Mouse (Mus musculus): ENCODE measurements around the gene Gm9046. TPM values are rescaled to one million over a fixed set of nuclear protein-coding genes. Genes with fewer than 3 reads are reported as not detected.

The Gm9046 gene
- polyA plus RNA-seq (2015; fragmentation: Nextera tagmentation; extraction: Ambion mirVana), result not detected in 2 replicates

DNA sequence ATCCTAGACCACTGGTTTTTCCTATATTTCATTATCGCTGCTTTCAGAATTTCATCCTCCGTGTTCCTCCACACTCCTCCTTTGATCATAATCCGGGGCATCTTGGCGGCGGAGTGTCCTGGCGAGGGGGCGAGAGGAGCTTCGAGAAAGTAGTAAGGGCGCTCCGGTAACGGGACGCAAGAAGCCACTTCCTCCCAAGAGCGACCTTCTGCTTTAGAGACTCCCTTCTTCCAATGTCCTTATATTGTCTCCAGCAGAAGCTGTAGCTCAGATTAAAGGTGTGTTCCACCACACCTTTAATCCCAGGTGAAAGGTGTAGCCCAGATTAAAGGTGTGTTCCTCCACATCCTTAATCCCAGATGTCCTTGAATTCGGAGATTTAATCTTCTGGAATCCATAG, at the start of gene Gm9046:
Gene Gm9046 (minus strand): TSS at position 101 of the 400 bp plus-strand sequence.

DNA sequence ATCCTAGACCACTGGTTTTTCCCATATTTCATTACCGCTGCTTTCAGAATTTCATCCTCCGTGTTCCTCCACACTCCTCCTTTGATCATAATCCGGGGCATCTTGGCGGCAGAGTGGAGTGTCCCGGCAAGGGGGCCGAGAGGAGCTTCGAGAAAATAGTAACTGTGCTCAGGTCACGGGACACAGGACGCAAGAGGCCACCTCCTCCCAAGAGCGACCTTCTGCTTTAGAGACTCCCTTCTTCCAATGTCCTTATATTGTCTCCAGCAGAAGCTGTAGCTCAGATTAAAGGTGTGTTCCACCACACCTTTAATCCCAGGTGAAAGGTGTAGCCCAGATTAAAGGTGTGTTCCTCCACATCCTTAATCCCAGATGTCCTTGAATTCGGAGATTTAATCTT, 10.9 kb upstream of the Gm9046 start, which contains the start of gene Gm9049:
Gene Gm9049 (minus strand): TSS at position 101 of the 400 bp plus-strand sequence.

DNA sequence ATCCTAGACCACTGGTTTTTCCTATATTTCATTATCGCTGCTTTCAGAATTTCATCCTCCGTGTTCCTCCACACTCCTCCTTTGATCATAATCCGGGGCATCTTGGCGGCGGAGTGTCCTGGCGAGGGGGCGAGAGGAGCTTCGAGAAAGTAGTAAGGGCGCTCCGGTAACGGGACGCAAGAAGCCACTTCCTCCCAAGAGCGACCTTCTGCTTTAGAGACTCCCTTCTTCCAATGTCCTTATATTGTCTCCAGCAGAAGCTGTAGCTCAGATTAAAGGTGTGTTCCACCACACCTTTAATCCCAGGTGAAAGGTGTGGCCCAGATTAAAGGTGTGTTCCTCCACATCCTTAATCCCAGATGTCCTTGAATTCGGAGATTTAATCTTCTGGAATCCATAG, 5.5 kb upstream of the Gm9046 start, which contains the start of gene Gm9048:
Gene Gm9048 (minus strand): TSS at position 101 of the 400 bp plus-strand sequence.

DNA sequence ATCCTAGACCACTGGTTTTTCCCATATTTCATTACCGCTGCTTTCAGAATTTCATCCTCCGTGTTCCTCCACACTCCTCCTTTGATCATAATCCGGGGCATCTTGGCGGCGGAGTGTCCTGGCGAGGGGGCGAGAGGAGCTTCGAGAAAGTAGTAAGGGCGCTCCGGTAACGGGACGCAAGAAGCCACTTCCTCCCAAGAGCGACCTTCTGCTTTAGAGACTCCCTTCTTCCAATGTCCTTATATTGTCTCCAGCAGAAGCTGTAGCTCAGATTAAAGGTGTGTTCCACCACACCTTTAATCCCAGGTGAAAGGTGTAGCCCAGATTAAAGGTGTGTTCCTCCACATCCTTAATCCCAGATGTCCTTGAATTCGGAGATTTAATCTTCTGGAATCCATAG, 5.3 kb downstream of the Gm9046 start, which contains the start of gene Gm9045:
Gene Gm9045 (minus strand): TSS at position 101 of the 400 bp plus-strand sequence.

DNA sequence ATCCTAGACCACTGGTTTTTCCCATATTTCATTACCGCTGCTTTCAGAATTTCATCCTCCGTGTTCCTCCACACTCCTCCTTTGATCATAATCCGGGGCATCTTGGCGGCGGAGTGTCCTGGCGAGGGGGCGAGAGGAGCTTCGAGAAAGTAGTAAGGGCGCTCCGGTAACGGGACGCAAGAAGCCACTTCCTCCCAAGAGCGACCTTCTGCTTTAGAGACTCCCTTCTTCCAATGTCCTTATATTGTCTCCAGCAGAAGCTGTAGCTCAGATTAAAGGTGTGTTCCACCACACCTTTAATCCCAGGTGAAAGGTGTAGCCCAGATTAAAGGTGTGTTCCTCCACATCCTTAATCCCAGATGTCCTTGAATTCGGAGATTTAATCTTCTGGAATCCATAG, 10.7 kb downstream of the Gm9046 start, which contains the start of gene Gm9044:
Gene Gm9044 (minus strand): TSS at position 101 of the 400 bp plus-strand sequence.

DNA sequence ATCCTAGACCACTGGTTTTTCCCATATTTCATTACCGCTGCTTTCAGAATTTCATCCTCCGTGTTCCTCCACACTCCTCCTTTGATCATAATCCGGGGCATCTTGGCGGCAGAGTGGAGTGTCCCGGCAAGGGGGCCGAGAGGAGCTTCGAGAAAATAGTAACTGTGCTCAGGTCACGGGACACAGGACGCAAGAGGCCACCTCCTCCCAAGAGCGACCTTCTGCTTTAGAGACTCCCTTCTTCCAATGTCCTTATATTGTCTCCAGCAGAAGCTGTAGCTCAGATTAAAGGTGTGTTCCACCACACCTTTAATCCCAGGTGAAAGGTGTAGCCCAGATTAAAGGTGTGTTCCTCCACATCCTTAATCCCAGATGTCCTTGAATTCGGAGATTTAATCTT, 16.2 kb downstream of the Gm9046 start, which contains the start of gene Gm9040:
Gene Gm9040 (minus strand): TSS at position 101 of the 400 bp plus-strand sequence.

DNA sequence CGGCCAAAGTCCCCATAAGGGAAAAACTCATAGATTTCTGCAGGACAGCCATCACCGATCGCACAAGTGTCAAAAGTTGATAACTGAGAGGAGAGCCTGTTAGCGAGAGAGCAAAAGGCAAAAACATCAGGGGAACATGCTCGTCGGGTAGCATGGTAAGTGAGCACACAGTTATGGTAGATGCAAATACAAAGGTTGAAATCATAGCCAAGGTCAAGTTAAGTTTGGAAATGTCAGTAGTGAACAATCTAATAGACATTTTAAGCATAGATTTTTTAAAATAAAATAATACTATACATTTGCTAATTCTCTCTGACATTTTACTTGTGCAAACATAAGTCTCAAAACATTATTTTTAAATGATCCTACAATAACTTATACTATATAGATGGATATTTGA, 48.1 kb downstream of the Gm9046 start, which contains the start of gene Iltifb:
Gene Iltifb (minus strand): TSS at position 101 of the 400 bp plus-strand sequence.

Other genes starting within 250 kb of the Gm9046 start
- 7.0 and 7.1 TPM in 2 replicates for gene Mdm1, start 201.4 kb downstream of the Gm9046 start, polyA plus RNA-seq (2015; fragmentation: Nextera tagmentation; extraction: Ambion mirVana)
- gene Il22, start 138.3 kb downstream of the Gm9046 start, polyA plus RNA-seq (2015; fragmentation: Nextera tagmentation; extraction: Ambion mirVana), result not detected in 2 replicates
- not detected in 2 replicates for gene Gm32717, start 102.5 kb downstream of the Gm9046 start, polyA plus RNA-seq (2015; fragmentation: Nextera tagmentation; extraction: Ambion mirVana)
- not detected in 2 replicates for gene Gm32802, start 84.6 kb downstream of the Gm9046 start, polyA plus RNA-seq (2015; fragmentation: Nextera tagmentation; extraction: Ambion mirVana)
- not detected in 2 replicates for gene Iltifb, start 48.2 kb downstream of the Gm9046 start, polyA plus RNA-seq (2015; fragmentation: Nextera tagmentation; extraction: Ambion mirVana)
- not detected in 2 replicates for gene Gm9040, start 16.3 kb downstream of the Gm9046 start, polyA plus RNA-seq (2015; fragmentation: Nextera tagmentation; extraction: Ambion mirVana)
- not detected in 2 replicates for gene Gm9044, start 10.8 kb downstream of the Gm9046 start, polyA plus RNA-seq (2015; fragmentation: Nextera tagmentation; extraction: Ambion mirVana)
- gene Gm9045, start 5.4 kb downstream of the Gm9046 start, polyA plus RNA-seq (2015; fragmentation: Nextera tagmentation; extraction: Ambion mirVana), result not detected in 2 replicates
- not detected in 2 replicates for gene Gm9048, start 5.4 kb upstream of the Gm9046 start, polyA plus RNA-seq (2015; fragmentation: Nextera tagmentation; extraction: Ambion mirVana)
- not detected in 2 replicates for gene Gm9049, start 10.8 kb upstream of the Gm9046 start, polyA plus RNA-seq (2015; fragmentation: Nextera tagmentation; extraction: Ambion mirVana)
- not detected in 2 replicates for gene Ifng, start 97.8 kb upstream of the Gm9046 start, polyA plus RNA-seq (2015; fragmentation: Nextera tagmentation; extraction: Ambion mirVana)